Mouse (Mus musculus): Measurements from ENCODE around the gene Ncapd2.

DNA sequence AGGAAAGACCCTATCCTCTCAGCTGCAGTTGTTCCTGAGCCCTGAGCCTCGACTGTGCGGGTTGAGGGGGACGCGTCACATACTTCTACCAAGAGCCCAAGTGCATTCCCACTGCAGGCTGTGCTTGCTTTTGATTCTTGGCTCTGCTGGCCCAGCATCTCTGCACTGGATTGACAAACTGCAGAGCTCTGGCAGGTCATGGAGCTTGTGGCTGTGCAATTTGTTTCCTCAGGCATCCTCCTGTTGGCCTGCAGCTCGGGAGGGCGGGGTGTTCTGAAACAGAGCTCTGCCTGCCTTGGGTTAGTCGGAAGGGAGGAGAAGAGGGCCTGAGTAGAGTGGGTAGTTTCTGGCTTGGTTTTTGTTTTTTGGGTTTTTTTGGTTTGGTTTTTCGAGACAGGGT, 49.1 kb downstream of the Ncapd2 start:
- TF ChIP-seq EP300 (IDR thresholded peaks at IDR 0.05; ENCODE audit: low read length), result no peak
- no peak for TF ChIP-seq MYC (IDR thresholded peaks at IDR 0.05; ENCODE audit: low read depth, low read length)

Data from CH12.LX (cell line).